Mouse (Mus musculus) frontal cortex, adult 2 months (tissue): Measurements from ENCODE around the gene Mei4. TPM values are rescaled to one million over a fixed set of nuclear protein-coding genes. Genes with fewer than 3 reads are reported as not detected.
A peak's percentile ranks its signal among the peaks of the same experiment; 100 is the strongest.

Source experiments
- DNase-seq, 2 experiments: peaks; one replicate each; pipeline ENCODE4 v3.0.0; 2022; ENCODE audit warnings: low spot score in 1 of 2; ENCODE audit errors: extremely low spot score in 1 of 2
- polyA plus RNA-seq: library from polyadenylated mRNA; depleted of rRNA; stranded (reverse); fragments of >200 nt; gene quantifications from 2 replicates; pipeline ENCODE4 v1.2.3, GENCODE M21; 2012; rRNA removed

Gene Mei4
- polyA plus RNA-seq, 1 experiment, result 0.68 TPM

- peak; percentile 3 to 16 for DNase-seq
Measured at GRCm38 (mm10) chr9:82114865-82115264, 251.4 kb downstream of the Mei4 start.

- DNase-seq, result no peak
Measured at GRCm38 (mm10) chr9:82136119-82136518, 272.6 kb downstream of the Mei4 start.

DNA sequence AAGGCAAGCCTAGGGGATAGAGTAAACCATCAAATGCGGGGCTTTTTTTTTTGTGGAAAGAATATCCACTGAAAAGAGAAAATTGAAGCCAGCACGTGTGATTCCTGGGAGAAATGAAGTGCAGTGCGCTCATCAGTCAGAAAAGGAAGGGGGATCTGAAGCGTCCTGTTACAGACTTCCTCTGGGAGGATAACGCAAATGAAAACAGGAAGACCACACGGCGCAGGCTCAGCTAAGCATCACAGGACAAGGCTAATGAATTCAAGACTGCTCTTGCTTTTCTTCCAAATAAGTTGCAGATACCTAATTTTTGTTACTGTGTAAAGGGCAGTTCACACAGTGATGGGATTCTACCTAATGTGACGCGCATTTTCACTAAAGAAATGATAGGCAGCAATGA, 296.7 kb downstream of the Mei4 start:
- DNase-seq, result no peak

GRCm38 (mm10) chr9:82162415-82162814, 298.9 kb downstream of the Mei4 start:
- DNase-seq, result no peak

DNA sequence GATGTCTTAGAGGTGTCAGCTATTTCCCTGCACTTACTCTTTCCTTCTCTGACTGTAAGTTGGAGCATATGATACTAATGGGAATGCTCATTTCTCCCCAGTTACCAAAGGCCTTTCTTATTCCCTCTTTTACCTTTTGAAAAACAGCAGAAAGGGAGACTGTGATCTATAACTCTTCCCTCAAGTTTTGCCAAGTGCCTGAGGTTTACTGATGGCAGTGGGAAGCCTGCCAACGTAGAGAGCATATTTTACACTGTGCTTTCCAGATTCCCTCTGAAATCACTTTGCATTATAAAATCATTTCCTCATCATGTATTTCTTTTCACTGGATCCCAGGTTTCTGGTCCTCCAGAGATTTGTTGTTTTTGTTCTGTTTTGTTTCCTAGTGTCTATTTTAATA, 354.5 kb downstream of the Mei4 start:
- DNase-seq, result peak in 1 of 2 experiments; percentile 2

GRCm38 (mm10) chr9:82247695-82248445, 384.4 kb downstream of the Mei4 start:
- peak in 1 of 2 experiments; percentile 4 for DNase-seq

Other genes with a start within 250 kb of the Mei4 start
- 3.0 and 3.2 TPM in 2 replicates for gene Htr1b, start 229.8 kb upstream of the Mei4 start, polyA plus RNA-seq